Mouse (Mus musculus): ENCODE data around the gene Thap4.
"Not testable (repeated sequence)": the region's sequence is repeated elsewhere in the genome, so short reads cannot be mapped to it uniquely, and the experiment has no call there.

Gene Thap4

GRCm38 (mm10) chr1:93691786-93692357, 62.8 kb downstream of the Thap4 start:
- DNase-seq (ENCODE audit: extremely low spot score, low spot score), result no peak

DNA sequence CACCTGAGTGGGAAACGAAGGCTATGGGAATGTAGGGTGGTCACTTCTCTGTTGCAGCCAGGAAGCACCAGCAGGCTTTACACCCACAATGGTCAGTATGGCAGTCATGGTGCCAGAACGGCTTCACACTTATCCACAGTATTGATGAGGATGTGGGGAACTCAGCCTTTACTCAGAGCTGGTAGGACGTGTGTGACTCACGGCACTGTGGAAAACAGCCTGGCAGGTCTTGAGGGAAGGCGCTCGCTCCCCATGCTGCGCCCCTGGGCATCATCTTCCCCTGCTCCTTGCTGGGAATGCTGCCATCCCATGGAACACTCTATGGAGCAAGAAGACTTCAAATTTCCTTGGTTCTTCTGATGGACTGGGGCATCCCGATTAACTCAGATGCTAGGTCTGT, 63.6 kb downstream of the Thap4 start:
- no peak for DNase-seq (ENCODE audit: extremely low spot score, low spot score)

- DNase-seq (ENCODE audit: extremely low spot score, low spot score), result no peak
Measured at GRCm38 (mm10) chr1:93689901-93690496, 64.7 kb downstream of the Thap4 start.

GRCm38 (mm10) chr1:93688154-93688553, 66.5 kb downstream of the Thap4 start:
- no peak for DNase-seq (ENCODE audit: extremely low spot score, low spot score)

DNA sequence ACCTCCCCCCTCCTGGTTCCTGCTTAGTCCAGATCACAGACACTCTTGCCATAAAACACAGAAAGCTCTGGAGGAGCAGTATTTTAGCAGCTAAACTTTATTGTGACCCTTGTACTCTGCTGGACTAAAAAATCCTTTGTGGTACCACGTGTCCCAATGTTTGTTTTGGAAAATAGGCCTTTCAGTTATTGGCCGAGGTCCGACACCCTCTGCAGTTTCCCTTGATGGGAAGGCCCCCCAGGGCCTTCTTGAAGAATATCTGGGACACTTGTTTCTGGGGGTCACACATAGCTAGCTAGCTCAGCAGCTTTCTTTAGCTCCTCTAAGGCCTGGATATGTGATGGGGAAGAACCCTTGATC, 67.7 kb downstream of the Thap4 start:
- no peak for DNase-seq (ENCODE audit: extremely low spot score, low spot score)

- DNase-seq (ENCODE audit: extremely low spot score, low spot score), result peak; percentile 77
Measured at GRCm38 (mm10) chr1:93686245-93686960, 68.3 kb downstream of the Thap4 start.

DNA sequence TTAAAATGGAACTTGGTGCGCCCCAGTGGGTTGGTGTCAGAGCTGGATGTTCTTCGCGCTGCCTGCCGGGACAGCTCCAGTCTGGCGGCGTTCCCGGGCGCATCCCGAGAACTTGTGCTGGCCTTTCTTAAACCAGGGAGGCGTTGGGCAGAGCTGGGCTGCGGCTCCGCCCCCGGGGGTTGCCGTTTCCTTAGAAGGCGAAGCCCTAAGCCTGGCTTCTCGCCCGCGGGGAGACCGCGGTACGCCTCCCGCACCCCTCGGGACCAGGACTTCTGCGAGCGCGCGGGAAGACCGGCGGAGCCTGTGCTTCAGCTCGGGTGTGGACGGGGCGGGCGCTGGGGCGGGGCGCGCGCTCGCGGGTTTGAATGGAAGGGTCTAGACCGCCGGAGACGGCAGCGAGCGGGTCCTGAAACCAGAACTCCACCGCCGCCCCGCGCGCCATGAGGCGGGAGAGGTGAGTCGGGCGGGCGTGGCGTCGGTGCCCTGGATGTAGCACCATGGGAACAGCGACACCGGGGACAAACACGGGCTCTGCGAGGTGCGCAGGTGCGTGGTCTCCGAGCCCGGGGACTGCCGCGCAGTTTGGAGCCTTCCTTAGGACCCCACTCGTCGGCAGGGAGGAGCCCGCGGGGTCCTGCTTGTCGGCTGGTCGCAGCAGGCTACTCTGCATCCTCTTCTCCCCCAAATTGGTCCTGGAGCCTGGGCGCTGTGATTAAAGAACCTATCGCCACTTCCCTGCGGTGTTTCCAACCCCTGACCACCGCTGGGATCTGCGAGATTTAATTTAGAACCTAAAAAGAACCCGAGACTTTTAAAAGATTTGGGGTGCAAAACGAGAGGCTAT, 69.0 kb downstream of the Thap4 start, which contains the start of gene Bok:
Gene Bok (plus strand): TSS at position 260 of the 844 bp plus-strand sequence.
- DNase-seq (ENCODE audit: extremely low spot score, low spot score), result peak; percentile 75

- no peak for DNase-seq (ENCODE audit: extremely low spot score, low spot score)
Measured at GRCm38 (mm10) chr1:93679889-93680568, 74.6 kb downstream of the Thap4 start.

DNA sequence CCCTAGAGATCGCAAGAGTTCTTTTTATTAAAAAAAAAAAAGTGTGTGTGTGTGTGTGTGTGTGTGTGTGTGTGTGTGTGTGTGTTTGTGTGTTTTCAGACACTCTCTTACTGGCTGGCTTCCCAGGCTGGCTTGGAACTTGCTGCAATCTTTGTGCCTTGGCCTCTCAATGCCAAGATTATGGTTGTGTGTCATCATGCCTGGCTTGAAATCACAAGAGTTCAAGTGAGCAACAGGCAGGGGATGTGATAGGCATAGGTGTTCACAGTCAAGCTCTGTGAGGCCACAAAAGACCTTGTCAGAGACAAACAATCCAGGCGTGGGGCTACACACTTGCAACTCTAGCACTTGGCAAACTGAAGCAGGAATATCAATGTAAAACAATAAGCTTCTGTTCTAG, 76.3 kb downstream of the Thap4 start:
- DNase-seq (ENCODE audit: extremely low spot score, low spot score), result no peak

DNA sequence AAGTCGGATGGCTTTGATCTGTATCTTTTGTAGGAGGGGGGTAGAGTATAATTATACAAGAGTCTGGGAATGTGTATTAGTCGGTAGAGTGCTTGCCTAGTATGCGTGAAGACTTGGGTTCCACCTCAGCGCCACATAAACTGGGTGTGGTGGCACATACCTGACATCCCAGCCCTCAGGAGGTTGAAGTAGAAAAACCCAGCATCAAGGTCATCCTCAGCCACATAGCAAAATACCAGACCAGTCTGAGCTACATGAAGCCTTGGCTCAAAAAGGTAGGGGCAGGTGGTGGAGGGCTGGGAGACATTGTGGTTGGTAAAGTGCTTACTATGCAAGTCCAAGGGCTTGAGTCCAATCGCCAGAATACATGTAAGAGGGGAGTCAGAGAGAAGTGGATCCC, 82.0 kb downstream of the Thap4 start:
- no peak for DNase-seq (ENCODE audit: extremely low spot score, low spot score)

GRCm38 (mm10) chr1:93669941-93670340, 84.7 kb downstream of the Thap4 start:
- no peak for DNase-seq (ENCODE audit: extremely low spot score, low spot score)

DNA sequence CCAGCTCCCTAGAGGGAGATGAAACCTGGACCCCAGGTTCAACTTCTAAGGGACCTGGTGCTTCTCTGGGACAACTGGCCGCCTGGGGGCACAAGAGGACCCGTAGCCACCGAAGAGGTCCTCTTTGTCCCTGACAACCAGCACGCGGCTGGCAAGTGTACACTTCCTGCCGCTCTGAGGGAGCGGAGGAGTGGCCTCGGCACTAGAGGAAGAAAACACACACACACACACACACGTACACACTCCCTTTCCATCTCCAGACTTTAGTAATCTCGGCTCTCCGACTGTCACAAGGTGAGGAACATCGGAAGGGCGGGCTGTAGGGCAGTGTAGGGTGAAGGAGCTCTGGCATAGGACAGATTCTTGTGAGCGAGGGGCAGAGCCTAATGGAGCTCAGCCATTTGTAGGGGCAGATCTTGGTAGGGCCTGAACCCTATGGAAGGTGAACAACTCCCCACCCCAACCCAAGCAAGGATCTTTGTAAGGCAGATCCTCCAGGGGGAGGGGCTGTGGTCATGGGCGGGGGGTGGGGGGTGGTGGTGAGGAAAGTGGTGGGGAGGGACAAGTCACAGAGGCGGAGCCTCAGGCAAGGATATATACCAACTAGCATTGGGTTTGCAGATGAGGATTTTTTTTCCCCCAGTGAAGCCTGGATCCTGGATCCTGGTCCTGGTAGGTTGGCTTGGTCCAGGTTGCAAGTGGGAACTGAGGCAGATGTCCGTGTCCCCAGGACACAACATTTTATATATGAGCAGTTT, 85.7 kb downstream of the Thap4 start:
- DNase-seq (ENCODE audit: extremely low spot score, low spot score), result peak; percentile 79

DNA sequence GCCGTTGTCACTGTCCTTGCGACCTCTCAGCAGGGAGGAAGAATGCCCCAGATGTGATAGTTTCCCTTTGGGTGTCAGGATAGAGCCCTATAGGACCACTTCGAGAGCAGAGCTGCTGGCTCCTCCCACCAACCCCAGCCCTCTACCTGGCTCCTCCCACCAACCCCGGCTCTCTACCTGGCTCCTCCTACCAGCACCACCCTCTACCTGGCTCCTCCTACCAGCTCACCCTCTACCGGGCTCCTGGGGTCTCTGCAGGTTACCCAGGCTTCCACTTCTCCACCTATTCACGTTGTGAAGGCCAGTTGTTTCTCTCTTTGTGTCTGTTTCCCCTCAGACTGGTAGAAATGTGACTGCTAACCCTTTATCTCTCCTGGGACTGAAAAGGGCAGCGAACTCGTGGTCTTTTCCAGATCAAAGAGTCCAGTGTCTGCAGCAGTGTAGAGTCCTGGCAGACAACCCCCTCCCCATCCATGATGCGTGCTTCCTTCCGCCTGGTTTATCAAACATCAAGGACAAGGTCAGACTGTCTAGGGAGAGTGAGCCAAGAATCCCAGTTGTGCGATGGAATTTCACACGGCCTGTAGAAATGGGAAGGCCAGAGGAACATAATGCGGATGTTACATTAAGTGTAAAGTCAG, 86.8 kb downstream of the Thap4 start:
- peak; percentile 33 for DNase-seq (ENCODE audit: extremely low spot score, low spot score)

DNA sequence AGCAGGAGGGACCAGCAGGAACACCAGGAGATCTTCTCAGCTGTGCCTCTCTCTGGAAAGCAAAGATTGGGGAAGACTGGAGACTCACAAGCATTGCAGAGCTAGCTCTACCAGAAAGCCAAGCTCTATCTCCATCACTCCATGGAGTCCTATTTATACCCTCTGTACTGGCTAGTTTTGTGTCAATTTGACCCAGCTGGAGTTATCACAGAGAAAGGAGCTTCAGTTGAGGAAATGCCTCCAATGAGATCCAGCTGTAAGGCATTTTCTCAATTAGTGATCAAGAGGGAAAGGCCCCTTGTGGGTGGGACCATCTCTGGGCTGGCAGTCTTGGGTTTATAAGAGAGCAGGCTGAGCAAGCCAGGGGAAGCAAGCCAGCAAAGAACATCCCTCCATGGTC, 96.1 kb downstream of the Thap4 start, which contains the start of gene Stk25:
Gene Stk25 (minus strand): TSS at position 101 of the 400 bp plus-strand sequence.
- not testable (repeated sequence) for DNase-seq (ENCODE audit: extremely low spot score, low spot score)

DNA sequence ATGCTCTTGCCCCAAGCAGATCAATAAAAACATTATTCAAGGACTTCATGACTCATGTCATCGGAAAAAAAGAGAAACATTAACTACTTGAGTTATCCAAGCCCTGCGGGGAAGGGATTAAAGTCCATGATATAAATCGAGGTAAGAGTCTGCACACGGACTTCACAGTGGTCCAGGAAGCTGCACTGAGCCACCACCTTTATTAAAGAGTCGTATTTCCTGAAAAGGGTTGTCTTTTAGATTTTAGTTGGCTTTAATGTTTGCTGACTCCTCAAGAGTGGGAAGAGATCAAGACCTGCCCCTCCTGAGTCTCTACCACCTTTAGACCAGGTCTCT, 97.7 kb downstream of the Thap4 start:
- DNase-seq (ENCODE audit: extremely low spot score, low spot score), result no peak

DNA sequence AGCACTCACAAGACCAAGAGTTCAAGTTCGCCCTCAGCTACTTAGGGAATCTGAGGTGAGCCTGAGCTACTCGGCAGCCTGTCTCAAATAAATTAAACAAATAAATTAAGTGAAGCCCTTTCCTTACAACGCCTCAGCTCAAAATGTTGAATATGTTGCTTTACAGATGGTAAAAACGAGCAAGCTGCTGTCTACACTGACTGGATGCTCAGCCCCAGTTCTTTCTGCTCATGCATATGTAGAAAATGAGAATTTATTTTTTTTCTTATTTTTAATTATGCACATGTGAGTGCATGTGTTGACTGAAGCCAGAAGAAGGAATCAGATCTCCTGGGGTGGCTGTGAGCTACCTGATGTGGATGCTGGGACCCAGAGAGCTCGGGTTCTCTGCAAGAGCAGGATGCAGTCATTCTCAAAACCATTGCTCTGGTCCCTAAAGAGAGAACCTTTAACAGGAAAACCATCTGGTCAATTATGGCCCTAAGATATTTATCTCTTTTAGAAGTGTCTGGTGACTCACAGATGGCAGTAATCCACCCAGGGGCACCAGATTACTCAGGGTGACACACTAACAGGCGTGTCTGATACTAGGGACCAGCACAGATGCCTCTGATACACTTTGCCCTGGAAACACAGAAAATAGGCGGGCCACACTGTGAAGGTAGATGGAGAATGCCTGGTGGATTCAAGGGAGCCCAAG, 98.2 kb downstream of the Thap4 start:
- no peak for DNase-seq (ENCODE audit: extremely low spot score, low spot score)

GRCm38 (mm10) chr1:93654798-93655197, 99.9 kb downstream of the Thap4 start:
- DNase-seq (ENCODE audit: extremely low spot score, low spot score), result no peak

DNA sequence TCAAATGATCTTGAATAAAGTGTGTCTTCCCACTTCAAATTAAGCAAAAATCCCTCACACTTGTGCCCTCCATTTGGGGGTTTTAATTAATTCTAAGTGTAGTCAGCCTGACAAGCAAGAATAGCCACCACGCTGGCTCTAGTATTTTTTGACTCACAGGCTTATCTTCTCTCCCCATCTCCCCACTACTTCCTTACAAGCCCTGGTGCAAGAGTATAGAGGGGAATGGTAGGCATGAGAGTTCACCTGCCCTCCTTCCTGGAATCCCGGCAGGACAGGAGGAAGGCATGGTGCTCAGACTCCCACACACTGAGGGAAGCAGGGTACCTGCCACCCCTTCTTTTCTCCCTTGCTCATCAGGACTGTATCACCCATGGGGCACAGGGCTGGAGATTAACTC, 100.4 kb downstream of the Thap4 start:
- DNase-seq (ENCODE audit: extremely low spot score, low spot score), result no peak

Measured in neural tube, embryonic 10.5 days (tissue).